Mouse (Mus musculus) embryonic facial prominence, embryonic 11.5 days (tissue): ENCODE measurements around the gene Parp16. TPM values are rescaled to one million over a fixed set of nuclear protein-coding genes. Genes with fewer than 3 reads are reported as not detected.

Experiments
- ATAC-seq: fragments of 200-750 bp; cut with Nextera tagmentation; replicated peaks from 2 replicates; pipeline ENCODE4 v1.8.0; 2017; ENCODE audit warnings: low read depth; ENCODE audit not compliant: insufficient number of reproducible peaks, low FRiP score, low TSS enrichment
- DNase-seq: peaks from one replicate; pipeline ENCODE4 v3.0.0-alpha.2; 2015; ENCODE audit warnings: low spot score
- H3K27ac ChIP-seq: fragments of 300-500 bp; sonication (generic); replicated peaks from 2 replicates; pipeline ENCODE4 v1.5.1; 2014; ENCODE audit warnings: mild to moderate bottlenecking, low read depth, low read length, control low read depth
- H3K27me3 ChIP-seq: fragments of 300-500 bp; sonication (generic); 2 replicates; pipeline ENCODE4 v1.6.1; 2014; ENCODE audit warnings: mild to moderate bottlenecking, low read length, moderate library complexity, mixed read lengths; ENCODE audit not compliant: control insufficient read depth, insufficient read depth
- H3K36me3 ChIP-seq: fragments of 300-500 bp; sonication (generic); replicated peaks from 2 replicates; pipeline ENCODE4 v1.6.1; 2014; ENCODE audit warnings: low read depth, mild to moderate bottlenecking, low read length, moderate library complexity, mixed read lengths; ENCODE audit not compliant: control insufficient read depth, insufficient read depth
- H3K4me1 ChIP-seq: fragments of 300-500 bp; sonication (generic); 2 replicates; pipeline ENCODE4 v1.6.1; 2014; ENCODE audit warnings: low read length, mixed read lengths; ENCODE audit not compliant: control insufficient read depth, insufficient read depth
- H3K4me2 ChIP-seq: fragments of 300-500 bp; sonication (generic); 2 replicates; pipeline ENCODE4 v1.6.1; 2014; ENCODE audit warnings: low read depth, mild to moderate bottlenecking, control low read depth, low read length, moderate library complexity
- H3K4me3 ChIP-seq: fragments of 300-500 bp; sonication (generic); 2 replicates; pipeline ENCODE4 v1.5.1; 2014; ENCODE audit warnings: low read depth, low read length, control low read depth
- H3K9ac ChIP-seq: fragments of 300-500 bp; sonication (generic); replicated peaks from 2 replicates; pipeline ENCODE4 v1.6.1; 2014; ENCODE audit warnings: mild to moderate bottlenecking, control low read depth, low read length
- H3K9me3 ChIP-seq: fragments of 300-500 bp; sonication (generic); replicated peaks from 2 replicates; pipeline ENCODE4 v1.6.1; 2016; ENCODE audit warnings: mild to moderate bottlenecking, low read length, inconsistent platforms, mixed read lengths; ENCODE audit not compliant: control insufficient read depth
- WGBS: fragments of 180-500 bp; shearing (Covaris S2); extraction: QIAGEN DNeasy Blood & Tissue Kit; methylation state at CpG from one replicate; pipeline ENCODE4 v1.1.7; 2014; 5-methylcytosine and 5-hydroxymethylcytosine counted together
- polyA plus RNA-seq: library from polyadenylated mRNA; unstranded; fragments of >200 nt; fragmentation: Nextera tagmentation; extraction: Ambion mirVana; gene quantifications from 2 replicates; pipeline ENCODE4 v1.2.1, GENCODE M21; 2014

The Parp16 gene
- polyA plus RNA-seq, 1 experiment from 2014 or later = 4.9 TPM

DNA sequence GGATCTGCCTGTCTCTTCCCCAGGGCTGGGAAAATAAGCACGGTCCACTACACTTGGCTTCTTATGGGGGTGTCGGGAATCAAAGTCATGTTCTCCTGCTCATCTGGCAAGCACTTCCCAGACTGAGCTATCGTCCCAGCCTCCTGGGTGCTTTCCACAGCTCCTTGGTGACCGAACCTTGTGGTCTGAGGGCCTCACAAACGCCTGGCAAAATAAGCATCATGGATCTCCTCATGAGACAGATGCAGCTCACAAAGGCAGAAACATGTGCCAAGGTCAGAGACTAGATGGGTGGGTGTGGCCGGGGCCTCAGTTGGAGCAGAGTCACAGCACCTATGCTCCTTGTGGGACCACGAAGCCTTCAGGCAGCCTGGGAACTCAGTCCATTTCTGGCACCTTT lies 64.2 kb downstream of the Parp16 start:
- Histone ChIP-seq H3K4me2 (no peak overlapping the region), H3K4me1 (no peaks in the 10 kb centered on the region), H3K27me3 (no peaks in the 10 kb centered on the region), H3K9me3 (no peaks in the 10 kb centered on the region), H3K27ac (no peak overlapping the region), H3K4me3 (no peak overlapping the region), H3K36me3 (no peaks in the 10 kb centered on the region), H3K9ac (no peak overlapping the region)
- ATAC-seq (no peak), DNase-seq (no peak)
- 77% methylated on average over 7 of the region's 7 CpGs for WGBS

DNA sequence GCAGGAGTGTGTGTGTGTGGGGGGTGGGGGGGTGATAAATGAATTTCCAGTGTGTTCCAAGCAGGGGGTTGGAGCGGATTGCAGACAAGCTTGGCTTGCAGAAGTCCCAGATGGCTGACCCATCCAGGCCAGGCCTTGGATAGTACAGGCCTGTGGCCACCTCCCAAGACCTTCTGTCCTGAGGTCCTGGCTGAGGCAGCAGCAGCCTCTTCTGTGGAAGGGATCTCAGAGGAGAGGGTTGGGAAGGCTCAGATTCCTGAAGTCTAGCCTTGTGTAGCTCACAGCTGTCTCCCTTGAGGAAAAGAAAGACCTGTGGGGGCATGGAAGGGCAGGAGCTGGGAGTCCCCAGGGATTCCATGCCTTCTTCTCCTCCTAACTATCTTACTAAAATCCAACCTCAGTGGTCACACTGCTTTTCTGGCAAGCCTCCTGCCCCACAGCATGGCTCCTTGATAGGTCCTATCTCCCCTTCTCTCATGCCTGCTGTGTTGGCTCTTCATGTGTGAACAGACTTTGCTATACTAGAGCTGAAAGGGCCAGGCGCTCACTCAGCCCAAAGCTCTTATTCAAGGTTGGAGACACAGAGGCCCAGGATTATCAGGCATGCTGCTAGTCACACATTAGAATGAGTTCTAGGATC lies 66.6 kb downstream of the Parp16 start:
- Histone ChIP-seq H3K4me2 (no peak overlapping the region), H3K27ac (no peak overlapping the region), H3K27me3 (no peaks in the 10 kb centered on the region)

DNA sequence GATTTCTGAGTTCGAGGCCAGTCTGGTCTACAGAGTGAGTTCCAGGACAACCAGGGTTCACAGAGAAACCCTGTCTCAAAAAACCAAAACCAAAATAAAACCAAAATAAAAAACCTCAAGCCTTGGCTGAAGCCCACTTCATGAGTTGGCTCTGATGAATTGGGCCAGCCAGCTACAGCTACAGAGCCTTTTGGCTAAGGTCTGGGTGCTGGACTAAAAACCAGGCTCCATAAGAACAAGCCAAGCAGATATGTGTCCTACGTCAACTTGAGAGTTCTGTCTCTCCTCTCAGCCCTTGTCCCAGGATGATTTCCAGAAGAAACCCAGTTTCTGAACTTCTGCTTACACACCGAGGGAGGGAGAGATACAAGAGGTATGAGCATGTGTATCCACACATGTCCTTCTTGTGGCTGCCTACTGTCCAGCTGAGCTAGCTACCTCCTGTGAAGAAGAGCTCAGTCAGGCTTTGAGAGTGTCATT lies 67.5 kb downstream of the Parp16 start:
- Histone ChIP-seq H3K4me1 (no peaks in the 10 kb centered on the region), H3K27me3 (no peaks in the 10 kb centered on the region), H3K4me3 (no peak overlapping the region), H3K9me3 (no peaks in the 10 kb centered on the region), H3K27ac (no peak overlapping the region), H3K9ac (no peak overlapping the region), H3K36me3 (no peaks in the 10 kb centered on the region), H3K4me2 (no peak overlapping the region)
- DNase-seq (no peak), ATAC-seq (no peak)
- 87% methylated on average over 3 of the region's 3 CpGs for WGBS

More for the DNA sequence above, 66.6 kb downstream of the Parp16 start:
- H3K4me3 ChIP-seq = no peak overlapping the region
- no peak for ATAC-seq
- WGBS = 91% methylated on average over 2 of the region's 2 CpGs
- no peaks in the 10 kb centered on the region for H3K36me3 ChIP-seq
- no peak for DNase-seq
- no peaks in the 10 kb centered on the region for H3K4me1 ChIP-seq
- H3K9ac ChIP-seq = no peak overlapping the region
- no peaks in the 10 kb centered on the region for H3K9me3 ChIP-seq

DNA sequence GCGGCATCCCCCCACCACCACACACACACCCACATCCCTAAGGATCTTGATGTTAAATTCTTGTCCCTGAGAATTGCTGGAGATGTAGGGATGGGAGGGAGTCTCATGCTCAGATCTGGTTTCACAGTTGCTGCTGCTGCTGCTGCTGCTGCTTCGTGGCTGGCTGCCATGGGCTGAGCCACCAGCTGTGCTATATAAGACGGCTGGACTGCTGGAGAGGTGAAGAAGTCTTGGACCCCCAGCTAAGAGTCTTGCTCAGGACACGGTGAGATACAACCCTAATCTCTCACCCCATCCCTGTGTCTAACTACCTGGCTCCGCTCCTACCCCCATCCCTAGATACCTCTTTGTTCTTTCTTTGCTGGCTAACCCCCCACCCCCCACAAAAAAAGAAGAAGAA lies 69.8 kb downstream of the Parp16 start, which contains the start of gene Cilp:
Cilp (plus strand) TSS at position 222 of the 400 bp plus-strand sequence.
- Histone ChIP-seq H3K4me1 (no peaks in the 10 kb centered on the region), H3K4me2 (no peak within 1 kb of the TSS), H3K36me3 (no peaks in the 10 kb centered on the region), H3K9me3 (no peaks in the 10 kb centered on the region), H3K9ac (no peak within 1 kb of the TSS), H3K27ac (no peak within 1 kb of the TSS), H3K4me3 (no peak within 1 kb of the TSS), H3K27me3 (no peaks in the 10 kb centered on the region)
- ATAC-seq (no peak), DNase-seq (no peak)
- WGBS = 51% methylated on average over 5 of the region's 5 CpGs

DNA sequence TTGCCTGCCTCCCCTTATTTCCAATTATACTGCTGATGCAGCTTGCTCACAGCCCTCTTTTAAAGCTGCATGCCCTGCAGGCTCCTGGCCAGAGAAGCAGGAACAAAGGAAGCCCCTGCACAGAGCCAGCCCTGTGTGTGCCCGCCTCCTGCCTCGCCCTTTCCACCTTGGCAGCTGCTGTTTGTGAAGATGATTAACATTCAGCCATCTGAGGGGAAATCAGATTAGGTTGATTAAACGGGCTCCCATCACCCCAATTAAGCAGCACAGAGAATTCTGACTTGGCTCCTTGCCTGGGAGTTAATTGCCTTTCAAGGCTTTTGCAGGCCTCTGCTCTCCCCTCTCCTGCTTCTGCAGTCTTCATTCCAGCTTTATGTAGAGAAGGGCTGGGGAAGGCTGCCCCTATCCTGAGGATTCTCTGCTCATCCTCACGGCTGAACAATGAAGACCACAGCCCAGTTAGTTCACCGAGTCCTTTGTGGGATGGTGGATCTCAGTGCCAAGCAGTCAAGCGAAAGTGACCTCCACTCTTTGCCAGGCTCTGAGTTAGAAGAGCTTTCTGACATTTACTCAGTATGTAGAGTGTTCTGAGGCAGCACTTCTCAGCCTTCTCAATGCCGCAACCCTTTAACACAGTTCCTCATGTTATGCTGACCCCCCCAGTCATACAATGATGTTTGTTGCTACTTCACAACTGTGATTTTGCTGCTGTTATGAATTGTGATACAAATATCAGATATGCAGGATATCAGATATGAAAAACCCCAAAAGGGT lies 72.8 kb downstream of the Parp16 start:
- peak overlapping the region; percentile 17; the same call in 1 of the 2 replicates for H3K27ac ChIP-seq
- peak overlapping the region; percentile 30 for H3K9ac ChIP-seq
- H3K27me3 ChIP-seq = no peaks in the 10 kb centered on the region
- H3K9me3 ChIP-seq = no peaks in the 10 kb centered on the region
- H3K4me2 ChIP-seq = no peak overlapping the region
- DNase-seq (peak; percentile 32), ATAC-seq (no peak; the same call in 1 of the 2 replicates)
- no peaks in the 10 kb centered on the region for H3K4me1 ChIP-seq
- no peak overlapping the region for H3K4me3 ChIP-seq
- H3K36me3 ChIP-seq = no peaks in the 10 kb centered on the region
- 32% methylated on average over 7 of the region's 7 CpGs for WGBS

DNA sequence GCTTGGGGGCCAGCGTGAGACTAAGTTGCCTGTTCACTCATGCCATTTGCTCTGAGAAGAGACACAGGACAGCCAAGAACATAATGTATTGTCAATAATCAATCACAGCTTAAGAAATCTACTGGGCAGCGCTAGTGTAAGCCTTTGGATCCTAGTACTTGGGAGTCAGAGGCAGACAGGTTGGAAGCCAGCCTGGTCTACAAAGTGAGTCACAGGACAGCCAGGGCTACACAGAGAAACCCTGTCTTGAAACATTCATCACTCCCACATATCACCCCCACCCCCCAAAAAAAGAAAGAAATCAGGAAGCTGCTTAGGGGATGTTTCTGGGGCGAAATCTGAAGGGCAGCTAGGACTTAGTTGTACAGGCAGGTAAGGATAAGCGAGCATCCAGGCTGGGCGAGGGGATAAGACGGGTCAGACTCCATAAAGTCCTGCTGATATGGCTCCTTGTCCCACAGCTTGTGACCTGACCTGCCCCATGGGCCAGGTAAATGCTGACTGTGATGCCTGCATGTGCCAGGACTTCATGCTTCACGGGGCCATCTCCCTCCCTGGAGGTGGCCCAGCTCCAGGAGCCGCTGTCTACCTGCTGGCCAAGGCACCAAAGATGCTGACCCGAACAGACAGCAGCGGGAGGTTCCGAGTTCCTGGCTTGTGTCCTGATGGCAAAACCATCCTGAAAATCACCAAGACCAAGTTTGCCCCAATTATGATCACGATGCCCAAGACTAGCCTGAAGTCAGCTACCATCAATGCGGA lies 78.1 kb downstream of the Parp16 start:
- DNase-seq (no peak), ATAC-seq (no peak)
- H3K4me3 ChIP-seq = no peak overlapping the region
- no peaks in the 10 kb centered on the region for H3K27me3 ChIP-seq
- WGBS = 87% methylated on average over 13 of the region's 13 CpGs
- no peak overlapping the region for H3K9ac ChIP-seq
- no peaks in the 10 kb centered on the region for H3K4me1 ChIP-seq
- H3K27ac ChIP-seq = no peak overlapping the region
- no peaks in the 10 kb centered on the region for H3K9me3 ChIP-seq
- no peaks in the 10 kb centered on the region for H3K36me3 ChIP-seq
- H3K4me2 ChIP-seq = no peak overlapping the region

DNA sequence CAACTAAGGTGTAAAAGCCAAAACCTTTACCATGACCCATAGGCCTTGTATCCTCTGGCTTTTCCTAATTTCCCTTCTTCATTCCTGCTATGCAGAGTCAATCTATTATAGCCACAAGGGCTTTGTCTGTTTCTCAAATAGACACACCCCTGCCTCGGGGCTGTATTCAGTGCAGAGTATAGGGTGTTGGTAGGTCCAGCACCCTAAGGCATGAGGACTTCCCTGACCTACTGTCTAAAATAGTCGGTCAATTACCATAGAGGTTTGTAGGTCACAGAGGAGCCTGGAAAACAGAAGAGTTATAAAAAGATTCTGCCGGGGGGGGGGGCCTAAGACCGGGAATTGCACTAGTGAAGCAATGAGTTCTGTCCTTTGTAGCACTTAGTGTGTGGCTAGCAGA lies 78.7 kb downstream of the Parp16 start:
- Histone ChIP-seq H3K4me3 (no peak overlapping the region), H3K27me3 (no peaks in the 10 kb centered on the region), H3K27ac (no peak overlapping the region), H3K4me1 (no peaks in the 10 kb centered on the region), H3K9me3 (no peaks in the 10 kb centered on the region), H3K9ac (no peak overlapping the region), H3K36me3 (no peaks in the 10 kb centered on the region), H3K4me2 (no peak overlapping the region)
- no peak for DNase-seq
- WGBS = 78% methylated on average over 4 of the region's 4 CpGs
- no peak for ATAC-seq
